Mouse (Mus musculus): ENCODE data around the gene Tbc1d22a. TPM values are rescaled to one million over a fixed set of nuclear protein-coding genes. Genes with fewer than 3 reads are reported as not detected.

Tbc1d22a gene
- polyA plus RNA-seq, 1 experiment from 2014 or later, result 11.7 TPM

DNA sequence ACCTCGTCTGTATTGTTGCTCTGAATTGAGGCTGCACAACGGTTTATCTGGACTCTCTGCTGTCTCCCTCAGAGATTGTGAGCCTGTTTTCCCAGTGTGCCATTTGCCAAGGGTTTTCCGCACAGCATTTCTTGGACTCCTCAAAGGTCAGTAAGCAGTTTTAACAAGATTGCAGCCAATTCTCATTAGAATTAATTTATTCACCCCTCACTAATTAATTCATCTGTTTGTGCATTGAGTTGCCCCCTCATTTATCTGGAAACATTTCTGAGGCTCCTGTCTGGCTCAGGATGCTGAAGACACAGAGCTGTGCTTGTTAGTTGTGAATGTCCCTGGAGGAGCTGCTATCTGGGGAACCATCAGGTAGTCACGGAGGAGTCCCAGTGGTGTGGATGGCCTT, 45.0 kb downstream of the Tbc1d22a start:
- no peak overlapping the region for H3K9ac ChIP-seq (ENCODE audit: low read depth, low read length)
- DNase-seq (ENCODE audit: low spot score), result no peak
- WGBS, result 72% methylated on average over 4 of the region's 4 CpGs
- no peaks in the 10 kb centered on the region for H3K36me3 ChIP-seq (ENCODE audit: control insufficient read depth, insufficient read depth, low read length)
- H3K4me1 ChIP-seq (replicated peaks; ENCODE audit: control insufficient read depth, insufficient read depth, low read length), result no peaks in the 10 kb centered on the region
- H3K4me2 ChIP-seq, result no peak overlapping the region
- no peaks in the 10 kb centered on the region for H3K9me3 ChIP-seq (ENCODE audit: control insufficient read depth, low read length)
- ATAC-seq (replicated peaks; ENCODE audit: low FRiP score), result no peak
- no peak overlapping the region for H3K4me3 ChIP-seq (ENCODE audit: low read depth, low read length)
- H3K27ac ChIP-seq (ENCODE audit: low read depth, low read length), result no peak overlapping the region
- no peaks in the 10 kb centered on the region for H3K27me3 ChIP-seq (replicated peaks; ENCODE audit: control insufficient read depth, insufficient read depth, low read length)

DNA sequence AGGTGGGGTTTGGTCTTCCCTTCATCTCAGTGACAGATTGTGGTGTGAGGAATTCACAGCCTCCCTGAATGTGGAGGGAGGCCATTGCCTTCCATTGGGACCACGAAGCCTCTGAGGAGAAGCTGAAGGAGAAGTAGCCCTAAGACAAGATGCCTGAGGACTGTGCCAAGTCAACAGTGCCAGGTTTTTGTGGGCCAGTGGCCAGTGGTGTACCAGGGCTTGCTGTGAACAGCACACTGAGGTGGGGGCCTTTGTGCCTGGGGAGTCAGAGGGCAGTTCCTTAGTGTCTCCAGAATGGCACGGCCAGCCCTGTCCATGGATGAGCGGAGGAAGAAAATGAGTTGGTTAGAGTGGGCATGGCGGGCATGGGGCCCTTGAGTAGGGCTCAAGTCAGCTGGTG, 45.9 kb downstream of the Tbc1d22a start:
- Histone ChIP-seq H3K4me2 (no peak overlapping the region), H3K9me3 (ENCODE audit: control insufficient read depth, low read length) (no peaks in the 10 kb centered on the region)

DNA sequence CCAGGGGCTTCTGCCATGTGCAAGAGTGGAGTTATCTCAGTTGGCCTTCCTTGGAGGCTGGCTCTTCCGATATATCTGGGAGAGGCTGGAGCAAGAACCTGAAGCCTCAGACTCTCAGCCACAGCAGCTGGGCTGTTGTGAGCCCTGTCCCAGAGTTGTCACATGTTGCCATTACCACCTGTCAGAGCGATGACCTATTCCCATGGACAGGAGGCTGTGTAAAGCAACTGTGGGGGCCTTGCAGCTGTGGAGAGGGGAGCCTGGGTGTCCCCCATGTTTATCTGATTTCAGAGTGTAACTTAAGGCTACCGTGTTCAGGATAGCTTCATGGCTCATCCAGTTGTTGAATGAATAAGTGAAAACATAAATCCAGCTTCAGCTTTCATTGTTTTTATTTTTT, 50.1 kb downstream of the Tbc1d22a start:
- 81% methylated on average over 3 of the region's 3 CpGs for WGBS
- Histone ChIP-seq H3K27ac (ENCODE audit: low read depth, low read length) (no peak overlapping the region), H3K9ac (ENCODE audit: low read depth, low read length) (no peak overlapping the region), H3K4me1 (replicated peaks; ENCODE audit: control insufficient read depth, insufficient read depth, low read length) (no peaks in the 10 kb centered on the region), H3K36me3 (ENCODE audit: control insufficient read depth, insufficient read depth, low read length) (no peaks in the 10 kb centered on the region), H3K4me2 (no peak overlapping the region), H3K4me3 (ENCODE audit: low read depth, low read length) (no peak overlapping the region), H3K9me3 (ENCODE audit: control insufficient read depth, low read length) (no peaks in the 10 kb centered on the region), H3K27me3 (replicated peaks; ENCODE audit: control insufficient read depth, insufficient read depth, low read length) (no peaks in the 10 kb centered on the region)
- DNase-seq (ENCODE audit: low spot score) (no peak), ATAC-seq (replicated peaks; ENCODE audit: low FRiP score) (no peak)

More for the DNA sequence above, 45.9 kb downstream of the Tbc1d22a start:
- no peaks in the 10 kb centered on the region for H3K27me3 ChIP-seq (replicated peaks; ENCODE audit: control insufficient read depth, insufficient read depth, low read length)
- DNase-seq (ENCODE audit: low spot score) (no peak), ATAC-seq (replicated peaks; ENCODE audit: low FRiP score) (no peak)
- no peak overlapping the region for H3K27ac ChIP-seq (ENCODE audit: low read depth, low read length)
- H3K9ac ChIP-seq (ENCODE audit: low read depth, low read length), result no peak overlapping the region
- H3K4me1 ChIP-seq (replicated peaks; ENCODE audit: control insufficient read depth, insufficient read depth, low read length), result no peaks in the 10 kb centered on the region
- 91% methylated on average over 4 of the region's 4 CpGs for WGBS
- no peaks in the 10 kb centered on the region for H3K36me3 ChIP-seq (ENCODE audit: control insufficient read depth, insufficient read depth, low read length)
- H3K4me3 ChIP-seq (ENCODE audit: low read depth, low read length), result no peak overlapping the region

DNA sequence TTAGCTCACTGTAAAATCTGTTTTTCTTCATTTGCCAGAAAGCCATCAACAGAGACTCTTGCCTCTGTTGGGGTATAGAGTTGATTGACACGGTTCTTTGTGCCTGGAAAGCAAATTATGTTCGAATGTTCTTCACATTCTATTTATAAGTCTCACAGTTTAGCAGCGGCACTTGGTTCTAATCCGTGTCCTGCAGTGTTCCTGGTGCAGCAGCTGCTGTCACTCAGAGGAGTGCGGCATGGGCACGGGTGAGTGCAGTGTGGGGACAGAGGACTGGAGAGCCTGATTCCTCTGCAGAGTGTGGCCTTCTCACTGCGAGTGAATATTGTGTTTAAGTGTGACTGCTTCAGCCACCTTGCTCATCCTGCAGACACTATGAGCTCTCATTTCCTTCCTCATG, 50.5 kb downstream of the Tbc1d22a start:
- Histone ChIP-seq H3K27ac (ENCODE audit: low read depth, low read length) (no peak overlapping the region), H3K9ac (ENCODE audit: low read depth, low read length) (no peak overlapping the region), H3K4me1 (replicated peaks; ENCODE audit: control insufficient read depth, insufficient read depth, low read length) (no peaks in the 10 kb centered on the region), H3K9me3 (ENCODE audit: control insufficient read depth, low read length) (no peaks in the 10 kb centered on the region), H3K36me3 (ENCODE audit: control insufficient read depth, insufficient read depth, low read length) (no peaks in the 10 kb centered on the region), H3K4me3 (ENCODE audit: low read depth, low read length) (no peak overlapping the region), H3K27me3 (replicated peaks; ENCODE audit: control insufficient read depth, insufficient read depth, low read length) (no peaks in the 10 kb centered on the region), H3K4me2 (no peak overlapping the region)
- DNase-seq (ENCODE audit: low spot score) (no peak), ATAC-seq (replicated peaks; ENCODE audit: low FRiP score) (no peak)
- 75% methylated on average over 7 of the region's 7 CpGs for WGBS

DNA sequence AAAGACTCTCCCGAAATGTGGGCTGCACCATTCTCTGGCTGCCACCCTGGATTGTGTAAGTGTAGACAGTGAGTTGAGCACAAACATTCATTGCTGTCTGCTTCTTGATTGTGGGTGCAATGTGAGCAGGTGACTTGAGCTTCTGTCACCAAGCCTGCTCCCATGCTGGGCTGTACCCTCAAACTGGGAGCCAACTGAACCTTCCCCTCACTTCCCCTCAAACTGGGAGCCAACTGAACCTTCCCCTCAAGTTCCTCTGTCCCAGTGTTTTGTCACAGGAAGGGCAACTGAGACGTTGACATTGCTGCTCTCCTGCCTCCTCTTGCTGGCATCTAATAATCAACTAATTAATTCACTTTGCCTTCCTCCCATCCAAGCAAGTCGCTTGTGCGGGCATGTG, 52.7 kb downstream of the Tbc1d22a start:
- Histone ChIP-seq H3K4me1 (replicated peaks; ENCODE audit: control insufficient read depth, insufficient read depth, low read length) (no peaks in the 10 kb centered on the region), H3K9ac (ENCODE audit: low read depth, low read length) (no peak overlapping the region), H3K36me3 (ENCODE audit: control insufficient read depth, insufficient read depth, low read length) (no peaks in the 10 kb centered on the region), H3K27ac (ENCODE audit: low read depth, low read length) (no peak overlapping the region), H3K4me2 (no peak overlapping the region), H3K27me3 (replicated peaks; ENCODE audit: control insufficient read depth, insufficient read depth, low read length) (no peaks in the 10 kb centered on the region), H3K4me3 (ENCODE audit: low read depth, low read length) (no peak overlapping the region), H3K9me3 (ENCODE audit: control insufficient read depth, low read length) (no peaks in the 10 kb centered on the region)
- no peak for ATAC-seq (replicated peaks; ENCODE audit: low FRiP score)
- DNase-seq (ENCODE audit: low spot score), result no peak
- WGBS, result 72% methylated on average over 4 of the region's 4 CpGs

DNA sequence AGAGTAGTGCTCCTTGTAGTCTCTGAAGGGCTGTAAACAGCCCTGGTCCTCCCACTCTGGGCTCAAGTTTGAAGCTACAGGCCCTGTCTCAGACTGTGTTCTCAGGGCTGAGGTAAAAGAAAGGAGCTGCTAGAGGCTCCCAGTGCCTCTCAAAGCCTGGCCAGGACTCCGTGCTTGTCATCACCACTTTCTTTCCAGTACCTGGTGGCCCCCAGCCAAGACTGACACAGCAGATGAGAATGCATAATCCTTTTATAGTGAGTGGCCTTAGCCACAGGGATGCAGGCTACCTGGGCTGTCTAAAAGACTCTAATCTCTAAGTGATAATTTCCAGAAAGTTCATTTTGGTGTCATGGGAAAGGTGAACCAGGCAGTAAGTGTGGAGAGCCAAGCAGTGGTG, 54.3 kb downstream of the Tbc1d22a start:
- H3K4me1 ChIP-seq (replicated peaks; ENCODE audit: control insufficient read depth, insufficient read depth, low read length), result no peaks in the 10 kb centered on the region
- H3K9me3 ChIP-seq (ENCODE audit: control insufficient read depth, low read length), result no peaks in the 10 kb centered on the region
- no peaks in the 10 kb centered on the region for H3K36me3 ChIP-seq (ENCODE audit: control insufficient read depth, insufficient read depth, low read length)
- ATAC-seq (replicated peaks; ENCODE audit: low FRiP score), result no peak
- no peak overlapping the region for H3K27ac ChIP-seq (ENCODE audit: low read depth, low read length)
- no peak overlapping the region for H3K4me2 ChIP-seq
- H3K9ac ChIP-seq (ENCODE audit: low read depth, low read length), result no peak overlapping the region
- no peak overlapping the region for H3K4me3 ChIP-seq (ENCODE audit: low read depth, low read length)
- no peaks in the 10 kb centered on the region for H3K27me3 ChIP-seq (replicated peaks; ENCODE audit: control insufficient read depth, insufficient read depth, low read length)
- 77% methylated on average over 1 of the region's 1 CpGs for WGBS
- DNase-seq (ENCODE audit: low spot score), result no peak

DNA sequence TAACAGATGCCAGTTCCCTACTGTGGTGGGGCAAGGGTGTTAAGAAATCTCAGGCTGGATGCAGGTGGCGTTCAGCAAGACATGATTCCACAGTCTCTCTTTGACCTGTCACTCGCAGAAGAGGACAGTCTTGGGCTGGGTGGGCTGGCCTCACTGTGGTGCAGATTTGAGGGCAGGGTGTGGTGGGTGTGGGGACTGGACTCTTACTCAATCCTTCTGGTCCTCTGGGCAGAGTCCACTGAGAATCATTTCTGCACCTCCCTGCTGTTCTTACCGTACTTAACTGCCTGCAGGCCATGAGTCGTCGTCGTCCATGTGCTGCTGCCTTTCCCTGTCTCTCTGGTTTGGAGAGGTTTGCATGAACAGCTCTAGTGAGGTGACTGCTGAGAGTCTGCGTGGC, 61.5 kb downstream of the Tbc1d22a start:
- ATAC-seq (replicated peaks; ENCODE audit: low FRiP score) (no peak), DNase-seq (ENCODE audit: low spot score) (no peak)
- H3K36me3 ChIP-seq (ENCODE audit: control insufficient read depth, insufficient read depth, low read length), result no peaks in the 10 kb centered on the region
- no peaks in the 10 kb centered on the region for H3K27me3 ChIP-seq (replicated peaks; ENCODE audit: control insufficient read depth, insufficient read depth, low read length)
- 81% methylated on average over 7 of the region's 7 CpGs for WGBS
- peaks cover 6% of the 10 kb centered on the region; the same call in 1 of the 2 replicates for H3K4me1 ChIP-seq (replicated peaks; ENCODE audit: control insufficient read depth, insufficient read depth, low read length)
- H3K4me2 ChIP-seq, result no peak overlapping the region
- no peak overlapping the region; the same call in 1 of the 2 replicates for H3K27ac ChIP-seq (ENCODE audit: low read depth, low read length)
- no peak overlapping the region for H3K4me3 ChIP-seq (ENCODE audit: low read depth, low read length)
- H3K9me3 ChIP-seq (ENCODE audit: control insufficient read depth, low read length), result no peaks in the 10 kb centered on the region
- H3K9ac ChIP-seq (ENCODE audit: low read depth, low read length), result no peak overlapping the region

DNA sequence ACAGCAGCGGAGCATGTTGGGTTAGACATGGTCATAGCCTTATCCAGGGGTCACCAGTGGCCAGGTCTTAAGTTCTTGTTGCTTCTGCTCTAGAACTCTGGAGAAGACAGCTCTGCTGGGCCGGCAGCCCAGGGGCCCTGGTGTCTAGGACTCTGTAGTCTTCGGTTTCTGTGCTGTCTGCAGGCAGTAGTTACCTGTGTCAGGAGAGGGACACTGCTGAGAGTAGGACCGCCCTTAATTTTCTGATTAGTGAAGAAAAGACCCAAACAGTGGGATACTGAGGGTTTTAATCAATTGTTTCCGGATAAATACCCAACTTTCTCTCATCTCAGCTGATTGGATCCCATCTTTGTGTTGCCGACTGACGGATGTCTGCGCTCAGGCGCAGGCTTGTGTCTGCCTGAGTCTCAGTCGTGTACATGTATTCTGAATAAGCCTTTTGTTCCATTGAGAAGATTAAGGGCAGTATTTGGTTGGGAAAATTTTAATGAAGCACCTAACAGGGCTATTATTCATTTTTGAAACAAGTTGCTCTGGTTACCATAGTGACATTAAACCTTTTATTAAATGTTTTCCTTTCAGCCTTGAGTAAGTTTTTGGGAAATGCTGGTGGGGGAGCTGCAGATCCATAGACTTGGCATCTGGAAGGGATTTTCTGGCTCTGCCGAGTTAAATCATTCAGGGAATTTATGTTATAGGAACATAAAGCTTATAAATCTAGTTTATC, 62.4 kb downstream of the Tbc1d22a start:
- ATAC-seq (replicated peaks; ENCODE audit: low FRiP score) (no peak), DNase-seq (ENCODE audit: low spot score) (no peak)
- WGBS, result 85% methylated on average over 11 of the region's 11 CpGs

DNA sequence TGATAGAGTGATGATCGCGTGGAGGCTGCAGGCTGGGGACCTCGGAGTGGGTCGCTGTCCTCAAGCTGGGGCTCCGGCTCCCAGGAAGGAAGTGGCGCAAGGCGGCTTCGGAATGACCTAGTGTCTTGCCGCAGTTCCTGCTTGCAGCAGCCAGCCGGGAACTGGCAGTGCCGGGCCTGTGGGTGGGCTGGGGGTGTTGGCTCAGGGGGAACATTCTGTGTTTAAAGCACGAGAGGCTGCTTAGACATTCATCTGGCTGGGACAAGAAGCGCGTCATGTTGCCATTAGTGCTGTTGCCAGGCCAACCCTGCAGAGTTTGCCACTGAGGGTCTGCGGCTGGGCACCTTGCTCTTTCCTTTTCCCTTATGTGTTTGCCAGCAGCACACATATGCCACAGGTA, 63.2 kb downstream of the Tbc1d22a start:
- Histone ChIP-seq H3K4me1 (replicated peaks; ENCODE audit: control insufficient read depth, insufficient read depth, low read length) (peaks cover 6% of the 10 kb centered on the region; the same call in 1 of the 2 replicates), H3K9ac (ENCODE audit: low read depth, low read length) (no peak overlapping the region), H3K9me3 (ENCODE audit: control insufficient read depth, low read length) (no peaks in the 10 kb centered on the region), H3K36me3 (ENCODE audit: control insufficient read depth, insufficient read depth, low read length) (no peaks in the 10 kb centered on the region), H3K27me3 (replicated peaks; ENCODE audit: control insufficient read depth, insufficient read depth, low read length) (no peaks in the 10 kb centered on the region), H3K4me3 (ENCODE audit: low read depth, low read length) (no peak overlapping the region), H3K27ac (ENCODE audit: low read depth, low read length) (no peak overlapping the region), H3K4me2 (no peak overlapping the region)
- ATAC-seq (replicated peaks; ENCODE audit: low FRiP score) (no peak), DNase-seq (ENCODE audit: low spot score) (no peak)
- WGBS, result 66% methylated on average over 15 of the region's 15 CpGs

More for the DNA sequence above, 62.4 kb downstream of the Tbc1d22a start:
- Histone ChIP-seq H3K27ac (ENCODE audit: low read depth, low read length) (no peak overlapping the region), H3K36me3 (ENCODE audit: control insufficient read depth, insufficient read depth, low read length) (no peaks in the 10 kb centered on the region), H3K4me1 (replicated peaks; ENCODE audit: control insufficient read depth, insufficient read depth, low read length) (peaks cover 6% of the 10 kb centered on the region; the same call in 1 of the 2 replicates), H3K4me2 (no peak overlapping the region), H3K9ac (ENCODE audit: low read depth, low read length) (no peak overlapping the region), H3K4me3 (ENCODE audit: low read depth, low read length) (no peak overlapping the region), H3K9me3 (ENCODE audit: control insufficient read depth, low read length) (no peaks in the 10 kb centered on the region), H3K27me3 (replicated peaks; ENCODE audit: control insufficient read depth, insufficient read depth, low read length) (no peaks in the 10 kb centered on the region)

Data from liver, embryonic 11.5 days (tissue).